Mouse (Mus musculus): ENCODE data around the gene Baz2b.
"Not testable (repeated sequence)": the region's sequence is repeated elsewhere in the genome, so short reads cannot be mapped to it uniquely, and the experiment has no call there.

Gene Baz2b

DNA sequence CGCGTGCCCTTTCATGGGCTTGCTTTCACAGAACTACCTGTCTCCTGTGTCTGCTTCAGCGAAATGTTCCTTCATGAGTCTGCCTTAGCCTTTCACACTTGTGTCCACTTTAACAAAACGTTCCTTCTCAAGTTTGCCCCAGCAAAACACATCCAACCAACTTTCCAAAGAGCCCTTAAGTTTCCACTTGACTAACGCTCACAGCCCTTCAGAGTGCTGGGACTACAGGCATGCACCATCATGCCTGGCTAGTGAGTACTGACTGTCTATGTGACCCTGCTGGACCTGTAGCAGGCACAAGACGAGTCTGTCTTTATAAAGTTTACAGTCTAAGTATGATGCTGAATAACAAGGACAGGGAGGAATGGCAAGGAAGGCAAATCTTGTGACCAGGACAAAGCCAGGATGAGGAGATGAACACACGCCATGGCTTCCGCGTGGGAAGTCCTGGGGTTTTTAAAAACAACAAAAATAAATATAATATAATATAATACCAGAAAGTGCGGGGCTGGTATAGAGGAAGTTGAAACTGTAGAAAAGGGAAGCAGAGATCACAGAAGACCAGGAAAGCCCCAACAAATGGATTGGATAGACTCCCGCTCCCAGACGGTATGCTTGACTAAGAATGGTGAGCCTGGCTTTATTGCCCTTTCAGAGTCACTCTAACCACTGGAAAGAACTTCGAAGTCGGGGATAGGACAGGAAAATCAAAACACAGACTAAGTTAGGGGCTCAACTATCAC is 120.7 kb downstream of the Baz2b start:
- peak; percentile 82 for DNase-seq

DNA sequence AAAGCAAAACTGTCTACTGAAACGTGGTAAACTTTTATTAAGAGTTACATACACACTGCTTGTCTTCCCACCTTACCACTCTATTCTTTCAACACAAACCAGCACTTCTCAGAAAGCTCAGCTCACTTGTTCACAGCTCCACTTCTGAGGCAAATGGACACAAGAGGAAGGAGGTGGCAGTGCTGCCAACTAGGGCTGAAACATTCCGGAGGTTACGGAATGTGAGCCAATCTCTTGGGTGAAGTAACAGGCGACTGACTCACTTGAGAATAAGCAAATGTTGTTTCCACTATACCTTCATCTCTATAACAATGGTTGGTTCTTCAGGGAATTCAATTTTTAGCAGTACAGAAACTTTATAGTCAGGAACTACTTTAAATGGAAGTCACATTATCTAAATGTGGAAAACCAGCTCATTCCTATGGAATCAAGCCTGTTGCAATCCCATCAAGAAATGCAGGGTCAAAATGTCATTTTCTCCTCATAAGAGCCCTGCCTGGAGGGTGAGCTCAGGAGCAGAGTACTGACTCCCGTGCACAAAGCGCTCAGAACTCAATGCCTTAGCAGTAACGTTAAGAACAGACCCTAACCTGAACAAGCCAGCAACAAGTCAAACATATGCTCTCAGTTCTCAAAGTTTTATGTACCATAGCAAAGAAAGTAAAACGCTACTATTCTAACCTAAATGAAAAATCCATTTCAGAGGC is 123.3 kb downstream of the Baz2b start:
- peak; percentile 91 for DNase-seq

DNA sequence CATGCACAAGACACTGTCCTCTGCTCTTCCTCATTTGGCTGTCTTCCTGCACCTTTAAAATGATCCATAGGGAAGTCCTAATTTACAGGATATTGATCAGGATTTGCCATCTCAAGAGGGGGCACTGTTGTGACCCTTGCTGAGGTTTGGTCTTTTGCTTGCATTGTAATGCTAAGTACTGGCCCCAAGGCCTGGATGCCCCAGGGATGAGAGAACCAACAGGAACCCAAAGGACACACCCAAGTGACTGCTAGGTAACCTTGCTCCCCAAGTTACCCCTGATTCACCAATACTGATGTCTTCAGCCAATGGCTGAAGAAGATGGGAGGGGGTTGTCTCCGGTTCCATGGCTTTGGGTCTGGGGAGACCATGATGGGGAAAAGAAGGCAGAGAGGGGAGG is 124.8 kb downstream of the Baz2b start:
- DNase-seq: no peak

DNA sequence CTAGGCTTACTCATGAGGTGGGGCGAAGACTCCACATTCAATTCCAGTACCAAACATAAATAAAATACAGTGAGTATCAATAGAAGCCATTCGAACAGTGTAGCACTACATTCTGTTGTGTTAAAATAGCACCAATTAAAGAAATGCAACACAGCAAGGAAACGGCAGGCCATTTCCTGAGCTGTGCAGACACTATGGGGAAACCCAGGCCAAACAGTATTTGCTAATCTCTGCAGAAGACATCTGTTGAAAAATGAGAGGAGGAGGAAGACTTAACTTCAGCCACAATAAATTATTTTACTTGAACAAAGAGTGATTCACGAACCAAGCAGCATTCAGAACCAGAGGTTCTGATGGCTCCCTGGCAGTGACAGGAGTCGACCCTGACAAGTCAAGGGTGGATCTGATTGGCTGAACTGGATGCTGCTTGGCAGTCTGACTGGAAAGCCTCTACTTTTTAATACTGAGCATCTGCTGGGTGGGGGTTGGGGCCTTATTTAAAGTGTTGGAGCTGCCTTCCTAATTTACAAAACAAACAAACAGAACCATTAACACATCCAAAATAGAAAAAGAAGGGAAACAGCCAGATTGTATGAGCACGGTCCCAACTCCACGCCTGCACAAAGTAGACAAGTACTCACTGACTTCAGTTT is 126.5 kb downstream of the Baz2b start:
- DNase-seq: no peak

DNA sequence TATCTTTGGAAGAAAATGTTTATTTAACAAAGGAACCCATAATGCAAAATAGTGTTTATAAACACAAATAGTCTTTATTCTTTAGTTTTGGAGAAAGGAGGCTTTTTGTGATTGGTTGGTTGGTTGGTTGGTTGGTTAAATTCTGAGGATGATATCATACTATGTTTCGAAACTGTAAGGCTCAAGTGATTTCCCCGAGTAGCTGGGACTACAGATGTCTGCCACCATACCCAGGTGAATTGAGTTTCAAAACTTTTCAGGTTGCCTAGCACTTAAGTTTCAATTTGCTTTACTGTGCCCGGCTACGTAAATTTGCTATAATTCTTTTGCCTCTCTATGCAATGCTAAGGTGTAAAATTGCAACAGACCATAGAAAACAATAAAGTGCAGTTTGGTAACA is 127.4 kb downstream of the Baz2b start:
- DNase-seq: no peak

DNA sequence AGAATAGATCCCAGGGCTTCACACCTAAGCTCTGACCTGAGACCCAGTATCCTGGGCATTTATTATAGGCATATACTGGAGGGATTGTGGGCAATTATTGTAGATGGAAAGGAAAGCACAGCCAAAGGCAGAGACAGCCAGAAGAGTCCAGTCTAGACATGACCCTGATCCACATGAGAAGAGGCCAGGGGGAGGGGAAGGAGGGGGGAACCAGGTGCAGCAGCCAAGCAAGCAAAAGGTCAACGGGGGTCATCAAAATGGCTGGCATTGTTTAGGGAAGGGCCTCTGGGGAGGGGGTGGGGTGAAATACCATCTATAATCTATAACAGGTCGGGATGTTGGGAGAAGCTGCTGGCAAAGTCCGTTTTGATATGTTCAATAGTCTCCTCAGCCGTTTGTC is 128.8 kb downstream of the Baz2b start:
- no peak for DNase-seq

DNA sequence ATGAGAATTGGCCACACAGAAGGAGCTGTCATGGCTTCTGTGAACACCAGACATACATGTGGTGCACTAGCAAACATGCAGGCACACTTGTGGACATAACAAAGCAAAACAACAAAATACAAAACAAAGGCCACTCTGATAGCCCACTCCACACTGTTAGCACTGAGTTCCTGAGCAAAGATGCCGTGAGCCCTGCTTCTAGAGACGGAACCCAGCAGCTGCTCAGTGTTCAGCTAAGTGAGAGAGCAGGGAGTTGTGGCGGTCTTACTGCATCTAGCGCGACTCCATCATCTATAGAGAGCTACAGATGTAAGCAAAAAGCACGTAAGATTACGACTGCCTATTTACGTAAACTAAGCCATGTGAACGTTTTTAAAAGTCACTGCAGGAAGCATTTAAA is 132.0 kb downstream of the Baz2b start:
- no peak for DNase-seq

DNA sequence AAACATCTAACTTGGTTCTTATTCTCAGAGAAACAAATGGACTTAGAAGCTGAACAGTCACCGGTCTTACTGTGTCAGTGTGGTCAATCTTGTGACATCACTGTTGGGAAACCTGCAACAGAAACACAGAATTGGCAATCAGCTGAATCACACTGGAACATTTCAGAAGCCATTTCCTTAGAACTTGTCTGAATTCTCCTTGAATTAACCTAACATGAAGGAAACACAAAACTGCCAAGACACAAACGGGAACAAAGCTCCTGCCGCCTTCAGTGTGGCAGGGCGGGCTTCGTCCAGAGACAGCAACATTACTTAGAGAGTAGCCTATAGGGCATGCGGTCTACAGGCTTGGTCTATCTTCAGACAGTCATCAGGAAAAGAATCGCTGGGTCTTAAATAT is 132.8 kb downstream of the Baz2b start:
- DNase-seq: peak; percentile 63

DNA sequence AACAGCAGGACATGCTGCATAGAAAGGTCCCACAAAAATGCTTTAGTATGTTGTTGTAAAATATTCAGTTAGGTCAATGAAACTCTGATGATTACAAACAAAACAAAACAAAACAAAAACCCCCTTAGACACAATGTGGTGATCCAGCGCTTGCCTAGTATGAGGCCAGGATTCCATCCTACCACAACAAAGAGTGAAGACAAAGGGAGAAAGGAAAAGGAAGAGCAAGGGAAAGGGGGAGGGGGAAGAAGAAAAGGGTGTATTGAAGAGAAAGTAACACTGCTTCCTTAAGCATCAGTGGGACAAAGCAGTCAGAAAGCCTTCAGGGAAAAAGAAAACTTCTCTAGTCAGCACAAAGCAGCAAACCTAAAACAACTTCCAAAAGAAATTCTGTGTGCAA is 133.6 kb downstream of the Baz2b start:
- no peak for DNase-seq

DNA sequence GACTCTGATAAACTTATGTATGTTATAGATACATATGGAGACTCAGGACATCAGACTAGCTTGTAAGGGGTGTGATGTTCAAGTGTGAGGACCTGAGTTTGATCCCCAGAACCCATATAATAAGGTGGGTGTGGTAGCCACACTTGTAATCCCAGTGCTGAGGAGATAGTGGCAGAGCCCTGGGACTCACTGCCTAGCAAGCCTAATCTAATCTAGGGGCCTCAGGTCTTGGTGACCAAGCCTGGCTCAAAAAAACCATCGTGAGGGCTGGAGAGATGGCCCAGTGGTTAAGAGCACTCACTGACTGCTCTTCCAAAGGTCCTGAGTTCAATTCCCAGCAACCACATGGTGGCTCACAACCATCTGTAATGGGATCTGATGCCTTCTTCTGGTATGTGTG is 135.8 kb downstream of the Baz2b start:
- DNase-seq: not testable (repeated sequence)

DNA sequence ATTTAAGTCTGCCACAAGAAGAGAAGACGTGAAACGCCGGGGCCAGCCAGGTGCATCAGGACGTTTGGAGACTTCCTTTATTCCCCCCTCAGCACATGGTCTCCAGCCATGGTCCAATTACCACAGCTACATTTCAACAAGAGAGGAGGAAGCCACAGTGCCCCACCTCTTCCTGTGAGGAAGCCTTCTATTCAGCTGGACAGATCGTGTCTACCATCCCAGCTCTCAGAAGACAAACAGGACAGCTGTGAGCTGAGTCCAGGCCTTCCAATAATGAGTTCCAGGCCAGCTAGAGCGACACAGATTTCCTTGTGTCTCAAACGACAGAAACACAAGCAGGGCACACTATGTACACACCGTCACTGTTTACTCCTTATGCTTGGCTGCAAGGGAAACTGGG is 137.8 kb downstream of the Baz2b start:
- peak; percentile 81 for DNase-seq

DNA sequence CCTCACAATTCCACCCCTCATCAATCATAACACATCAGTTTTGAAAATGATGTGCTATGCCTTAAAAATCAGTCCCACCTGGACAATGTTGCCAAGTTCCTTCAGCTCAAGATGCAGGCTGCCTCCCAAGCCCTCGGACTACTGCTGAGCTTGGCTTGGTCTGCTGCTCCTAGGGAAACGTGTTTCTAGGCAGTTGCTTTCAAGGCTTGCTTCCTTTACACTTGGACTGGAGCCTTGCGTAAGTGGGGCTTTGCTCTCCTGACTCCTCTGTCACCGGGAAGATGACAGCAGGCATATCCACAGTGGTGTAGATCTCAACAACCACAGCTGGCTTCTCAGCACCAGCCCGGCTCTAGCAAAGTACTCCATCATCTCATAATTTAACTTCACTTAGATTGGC is 138.7 kb downstream of the Baz2b start:
- DNase-seq: no peak

DNA sequence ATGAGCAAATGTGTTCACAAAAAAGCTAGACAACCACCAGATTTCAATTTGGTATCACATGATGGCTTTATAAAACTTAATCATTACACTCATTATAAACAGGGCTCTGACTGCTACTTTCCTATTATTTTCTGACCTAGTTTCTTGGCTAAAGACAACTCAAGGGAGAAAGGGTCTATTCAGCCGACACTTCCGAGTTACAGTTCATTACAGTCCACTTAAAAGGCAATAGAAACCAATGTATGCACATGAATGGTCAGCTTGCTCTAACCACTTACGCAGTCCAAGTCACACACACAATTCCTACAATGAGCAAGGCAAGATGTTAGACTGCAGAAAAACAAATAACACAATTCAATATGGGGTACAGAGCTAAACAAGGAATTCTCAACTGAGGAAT is 141.2 kb downstream of the Baz2b start:
- DNase-seq: no peak

DNA sequence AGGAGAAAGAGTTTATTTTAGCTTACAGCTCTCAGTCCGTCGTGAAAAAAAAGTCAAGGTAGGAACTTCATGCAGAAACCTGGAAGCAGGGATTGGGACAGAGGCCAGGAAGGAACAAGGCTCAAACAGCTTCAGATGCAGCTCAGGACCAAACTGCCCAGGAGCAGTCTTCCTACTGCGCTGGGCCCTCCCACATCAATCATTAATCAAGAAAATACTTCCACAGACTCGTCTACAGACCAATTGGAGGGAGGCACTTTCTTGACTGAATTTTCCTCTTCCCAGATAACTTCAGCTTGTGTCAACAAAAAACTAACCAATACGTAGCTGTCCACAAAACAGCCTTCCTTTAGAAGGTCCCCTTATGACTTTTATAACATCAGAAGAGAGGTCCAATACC is 144.2 kb downstream of the Baz2b start:
- no peak for DNase-seq

DNA sequence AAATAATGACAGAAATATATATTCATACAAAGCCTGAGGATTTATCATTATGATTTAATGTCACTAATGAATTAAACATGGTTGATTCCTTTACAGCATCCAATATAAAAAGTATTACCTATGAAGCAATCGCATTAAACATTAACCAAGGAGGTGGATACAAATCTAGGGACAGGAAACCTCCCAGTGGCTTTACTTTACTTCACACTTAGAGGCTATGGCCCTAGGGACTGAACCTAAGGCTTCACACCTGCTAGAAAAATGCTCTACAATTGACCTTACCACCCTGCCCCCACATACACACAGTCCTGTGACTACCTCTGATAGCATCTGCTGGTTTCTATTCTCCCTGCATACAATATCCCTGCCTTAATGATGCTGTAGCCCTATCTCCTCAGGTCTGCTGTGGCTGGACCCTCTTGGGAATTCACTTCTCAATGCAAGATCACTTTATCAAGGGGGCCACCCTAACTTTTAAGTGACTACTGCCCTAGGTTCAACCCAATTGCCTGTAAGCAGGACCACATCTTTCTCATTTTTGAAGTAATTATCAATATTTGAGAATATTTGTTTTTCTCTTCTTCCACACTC is 149.4 kb downstream of the Baz2b start:
- no peak for DNase-seq

DNA sequence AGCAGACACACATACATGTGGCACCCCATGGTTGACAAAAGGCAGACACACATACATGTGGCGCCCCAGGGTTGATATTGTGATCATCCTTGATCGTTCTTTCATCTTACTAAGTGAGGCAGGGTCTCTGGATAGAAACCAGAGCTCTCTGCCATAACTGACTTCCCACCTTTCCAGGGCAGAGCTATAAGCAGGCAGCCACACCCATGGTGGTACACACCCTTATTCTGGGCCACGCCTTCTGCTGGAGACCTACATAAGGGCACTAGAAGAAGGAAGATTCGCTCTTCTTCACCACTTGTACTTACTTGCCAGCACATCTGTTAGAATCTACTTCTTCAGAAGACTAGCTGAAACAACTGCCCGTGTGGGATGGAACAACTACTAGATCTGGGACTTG is 150.3 kb downstream of the Baz2b start:
- no peak for DNase-seq

DNA sequence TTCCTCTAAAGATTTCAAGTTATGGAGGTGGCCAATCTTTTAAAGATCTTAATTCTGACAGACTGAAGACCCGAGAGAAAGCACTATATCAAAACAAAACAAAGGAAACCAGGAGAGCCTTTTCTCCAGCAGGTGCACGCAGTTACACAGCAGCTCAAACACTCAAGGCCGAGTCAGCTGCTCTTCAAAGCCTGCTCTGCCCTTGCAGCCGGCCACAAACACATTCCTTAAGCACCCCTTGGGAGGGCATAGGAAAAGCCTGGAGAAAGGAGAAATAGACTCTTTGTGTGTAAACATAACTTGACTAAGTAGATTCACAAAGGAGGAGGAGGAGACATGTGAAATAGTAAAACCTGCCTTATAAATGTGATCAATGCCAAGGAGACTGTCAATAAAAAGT is 153.6 kb downstream of the Baz2b start:
- peak; percentile 34 for DNase-seq

DNA sequence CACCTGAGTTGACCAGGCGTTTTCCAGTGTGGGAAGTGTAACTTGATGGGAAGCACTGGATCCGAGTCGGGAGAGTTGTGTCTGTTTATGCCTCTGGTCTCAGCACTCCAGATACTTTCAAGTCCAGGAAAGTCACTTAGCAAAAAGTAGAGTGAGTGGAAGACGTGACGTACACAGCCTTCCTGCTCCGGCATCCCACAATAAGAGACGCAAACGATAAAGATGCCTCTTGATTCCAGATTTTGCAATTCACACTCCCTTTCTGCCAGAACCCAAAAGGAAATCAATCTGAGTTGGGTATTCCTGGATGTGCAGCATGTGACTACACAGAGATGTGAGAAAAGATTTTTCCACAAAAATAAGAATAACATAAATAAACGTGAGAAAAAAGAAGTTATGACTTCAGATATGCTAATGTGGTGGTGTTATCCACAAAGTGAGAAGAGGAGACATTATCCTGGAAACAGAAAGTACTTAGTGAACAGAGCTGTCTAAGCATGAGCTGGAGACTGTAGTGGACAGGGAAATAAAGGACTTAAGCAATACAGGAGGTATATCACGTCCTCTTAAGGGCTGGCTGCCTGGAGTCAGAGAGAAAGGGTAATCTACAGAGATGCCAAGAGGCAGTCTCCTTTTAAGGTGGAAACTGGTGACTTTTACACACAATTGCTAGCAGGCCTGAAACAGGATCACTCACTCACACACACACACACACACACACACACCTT is 154.7 kb downstream of the Baz2b start:
- DNase-seq: no peak

DNA sequence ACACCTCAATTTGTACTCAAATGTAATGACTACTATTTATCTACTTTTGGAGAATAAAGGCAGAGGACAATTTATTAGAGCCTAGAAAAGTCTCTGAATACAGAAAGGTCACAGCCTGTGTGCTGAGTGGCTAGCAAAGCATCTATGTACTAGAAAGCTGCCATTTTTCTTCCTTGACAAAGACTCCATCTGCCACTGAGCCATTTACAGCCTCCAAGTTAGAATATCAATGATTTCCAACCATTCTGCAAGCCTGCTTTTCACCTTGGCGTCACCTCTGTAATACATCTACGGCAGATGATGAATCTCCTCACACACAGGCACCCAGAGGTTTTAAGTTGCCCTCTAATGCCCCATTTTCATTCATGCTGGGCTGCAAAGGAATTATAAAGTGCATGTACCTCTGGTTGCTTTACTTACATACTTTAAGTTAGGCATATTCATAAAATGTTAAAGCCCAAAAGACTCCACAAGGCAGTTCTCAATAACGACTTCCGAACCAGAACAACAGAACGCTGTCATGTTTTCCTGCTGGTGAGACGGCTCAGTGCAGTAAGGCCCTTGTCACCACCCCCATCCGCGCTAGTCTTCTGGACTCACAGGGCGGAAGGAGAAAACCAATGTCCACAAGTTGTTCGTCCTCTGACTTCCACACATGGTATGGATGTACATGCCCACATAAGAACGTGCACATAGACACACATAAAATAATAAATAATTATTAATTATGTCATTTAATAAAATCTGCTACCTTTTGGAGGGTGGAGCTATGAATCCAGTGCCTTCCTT is 156.2 kb downstream of the Baz2b start:
- DNase-seq: no peak

DNA sequence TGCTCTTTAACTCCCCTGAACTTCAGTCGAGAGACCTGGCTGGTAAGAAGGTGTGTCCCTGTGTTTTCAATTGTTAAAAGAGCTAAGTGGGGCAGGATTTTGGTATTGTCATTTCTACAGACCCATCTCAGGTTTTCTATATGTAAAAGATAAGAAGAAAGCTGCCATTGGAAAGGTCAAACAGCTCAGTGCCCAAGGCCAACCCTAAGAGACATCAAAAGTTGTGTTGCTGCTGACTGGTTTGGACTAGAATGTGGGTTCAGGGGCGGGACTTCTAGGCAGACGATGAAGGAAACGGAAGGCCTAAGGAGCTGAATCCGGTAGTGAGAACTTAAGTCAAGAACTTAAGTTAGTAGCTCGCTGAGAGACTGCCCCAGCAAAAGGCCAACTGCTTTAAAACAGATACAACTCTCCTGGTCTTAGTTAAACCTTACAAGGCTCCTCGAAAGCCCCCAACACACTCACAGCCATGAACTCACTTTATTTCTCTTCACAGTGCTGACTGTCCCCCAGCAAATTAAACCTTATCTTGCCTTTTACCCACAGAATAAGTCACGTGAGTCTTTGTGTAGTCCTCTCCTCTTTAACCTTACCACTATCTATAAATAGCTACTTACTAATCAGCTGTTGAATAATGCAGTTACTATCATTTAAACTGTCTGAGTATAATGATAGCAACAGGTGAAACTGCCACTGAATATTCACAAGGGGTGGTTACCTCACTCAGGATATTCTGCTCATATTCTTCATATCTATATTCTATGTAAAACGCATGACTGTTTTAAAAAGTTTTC is 158.8 kb downstream of the Baz2b start:
- no peak for DNase-seq

DNA sequence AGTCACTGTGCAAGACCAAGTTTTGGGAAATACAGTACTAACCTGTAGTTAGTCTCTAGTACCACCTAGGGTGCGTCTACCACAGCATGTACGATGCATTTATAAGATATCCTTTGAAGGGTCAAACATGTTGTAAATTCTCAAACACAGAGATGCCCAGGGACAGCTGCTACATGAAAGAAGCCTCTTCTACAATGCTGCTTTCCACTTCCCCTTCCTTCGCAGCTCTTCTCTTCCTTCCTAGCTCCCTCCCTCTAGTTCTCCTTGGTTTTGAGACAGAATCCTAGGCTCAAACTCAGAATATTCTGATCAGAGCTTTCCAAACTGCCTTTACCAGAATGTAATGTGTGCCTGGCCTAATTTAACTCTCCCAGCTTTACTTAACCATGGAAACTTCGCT is 159.8 kb downstream of the Baz2b start:
- no peak for DNase-seq
